Mouse (Mus musculus) midbrain, embryonic 12.5 days (tissue): ENCODE measurements around the gene Vsig1. TPM values are rescaled to one million over a fixed set of nuclear protein-coding genes. Genes with fewer than 3 reads are reported as not detected.

Source experiments
- ATAC-seq: fragments of 200-750 bp; cut with Nextera tagmentation; 2 replicates; pipeline ENCODE4 v1.8.0; 2017; ENCODE audit warnings: low read depth, moderate TSS enrichment, moderate library complexity; ENCODE audit not compliant: low FRiP score
- H3K27ac ChIP-seq: fragments of 300-500 bp; sonication (generic); replicated peaks from 2 replicates; pipeline ENCODE4 v1.5.1; 2016; ENCODE audit warnings: mild to moderate bottlenecking
- H3K27me3 ChIP-seq: fragments of 300-500 bp; sonication (generic); 2 replicates; pipeline ENCODE4 v1.6.1; 2016; ENCODE audit warnings: mild to moderate bottlenecking
- H3K36me3 ChIP-seq: fragments of 300-500 bp; sonication (generic); 2 replicates; pipeline ENCODE4 v1.6.1; 2016
- H3K4me1 ChIP-seq: fragments of 300-500 bp; sonication (generic); 2 replicates; pipeline ENCODE4 v1.6.1; 2016
- H3K4me2 ChIP-seq: fragments of 300-500 bp; sonication (generic); replicated peaks from 2 replicates; pipeline ENCODE4 v1.6.1; 2016; ENCODE audit warnings: mild to moderate bottlenecking, moderate library complexity
- H3K4me3 ChIP-seq: fragments of 300-500 bp; sonication (generic); 2 replicates; pipeline ENCODE4 v1.5.1; 2016; ENCODE audit warnings: mild to moderate bottlenecking
- H3K9ac ChIP-seq: fragments of 300-500 bp; sonication (generic); replicated peaks from 2 replicates; pipeline ENCODE4 v1.6.1; 2016; ENCODE audit warnings: mild to moderate bottlenecking, moderate library complexity
- H3K9me3 ChIP-seq: fragments of 300-500 bp; sonication (generic); 2 replicates; pipeline ENCODE4 v1.6.1; 2016; ENCODE audit warnings: mild to moderate bottlenecking
- WGBS: fragments of 180-500 bp; shearing (Covaris S2); methylation state at CpG from one replicate; pipeline ENCODE4 v1.1.7; 2016; 5-methylcytosine and 5-hydroxymethylcytosine counted together
- polyA plus RNA-seq: library from polyadenylated mRNA; unstranded; fragments of >200 nt; fragmentation: Nextera tagmentation; extraction: Ambion mirVana; gene quantifications from 2 replicates; pipeline ENCODE4 v1.2.1, GENCODE M21; 2016

Gene Vsig1
- polyA plus RNA-seq = not detected in 2 replicates

DNA sequence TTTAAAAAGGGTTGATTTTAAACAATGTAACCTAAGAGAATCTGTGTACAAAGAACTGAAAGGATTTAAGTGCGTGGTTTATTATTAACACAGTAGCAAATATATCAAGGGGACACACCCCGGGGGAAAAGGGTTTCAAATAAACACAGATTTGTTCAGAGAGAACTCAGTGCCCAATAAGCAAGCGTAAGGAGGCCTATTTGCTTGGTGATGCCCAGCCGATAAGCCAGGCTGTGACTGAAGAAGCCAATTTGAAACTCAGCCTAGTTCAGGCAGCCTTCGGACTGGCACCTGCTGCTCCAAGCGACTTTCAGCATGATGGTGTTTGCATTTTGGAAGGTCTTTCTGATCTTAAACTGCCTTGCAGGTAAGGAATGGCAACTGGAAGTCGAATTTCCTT is at the start of gene Vsig1:
Gene Vsig1 (plus strand): TSS at position 249 of the 400 bp plus-strand sequence.
- no peaks in the 10 kb centered on the region for H3K4me1 ChIP-seq
- no peak within 1 kb of the TSS for H3K9ac ChIP-seq
- ATAC-seq = no peak
- H3K4me2 ChIP-seq = no peak within 1 kb of the TSS
- H3K36me3 ChIP-seq = no peaks in the 10 kb centered on the region
- peaks cover 21% of the 10 kb centered on the region; the same call in 1 of the 2 replicates for H3K27me3 ChIP-seq
- H3K9me3 ChIP-seq = no peaks in the 10 kb centered on the region
- H3K4me3 ChIP-seq = no peak within 1 kb of the TSS
- WGBS = 76% methylated on average over 7 of the region's 7 CpGs
- H3K27ac ChIP-seq = no peak within 1 kb of the TSS

DNA sequence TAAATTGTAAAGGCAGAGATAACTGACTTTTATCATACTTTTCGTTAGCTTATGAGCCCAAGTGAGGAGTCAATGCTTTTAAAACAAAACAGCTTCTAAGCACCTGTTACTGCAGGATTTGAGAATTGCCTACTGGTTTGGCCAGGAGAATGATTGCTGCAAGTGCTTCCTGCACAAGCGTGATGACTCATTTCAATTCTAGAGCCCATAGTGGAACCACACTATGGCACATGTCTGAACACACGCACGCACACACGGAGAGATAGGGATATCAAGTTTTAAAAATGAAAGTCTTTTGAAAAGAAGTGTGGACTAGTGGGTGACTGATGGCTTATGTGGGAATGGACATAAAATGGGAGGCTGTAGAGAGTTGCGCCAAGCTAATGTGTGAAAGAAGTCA is 44.6 kb upstream of the Vsig1 start:
- H3K9me3 ChIP-seq = no peaks in the 10 kb centered on the region
- no peak overlapping the region for H3K4me2 ChIP-seq
- no peak overlapping the region for H3K9ac ChIP-seq
- ATAC-seq = no peak
- peaks cover 20% of the 10 kb centered on the region; the same call in 1 of the 2 replicates for H3K27me3 ChIP-seq
- H3K4me1 ChIP-seq = no peaks in the 10 kb centered on the region
- H3K4me3 ChIP-seq = no peak overlapping the region
- H3K27ac ChIP-seq = no peak overlapping the region
- WGBS = 95% methylated on average over 6 of the region's 6 CpGs
- H3K36me3 ChIP-seq = no peaks in the 10 kb centered on the region

DNA sequence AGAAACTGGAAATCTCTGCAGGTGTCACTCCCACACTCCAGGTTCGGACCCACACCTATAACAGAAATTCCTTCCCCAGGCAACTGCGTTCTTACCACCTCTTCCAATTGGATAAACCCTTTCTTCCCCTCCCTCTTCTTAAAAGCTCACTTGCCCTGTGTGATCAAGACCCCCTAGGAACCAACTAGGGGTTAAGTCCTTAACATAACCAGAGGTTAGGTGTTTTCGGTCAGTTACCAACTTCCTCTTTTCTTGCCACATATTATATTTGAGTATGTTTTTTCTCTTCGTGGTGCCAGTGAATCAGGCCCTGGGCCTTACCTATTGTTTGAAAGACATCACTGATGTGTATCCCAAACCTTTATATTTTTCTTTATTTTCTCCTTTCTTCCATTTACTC is 44.0 kb upstream of the Vsig1 start:
- no peak for ATAC-seq
- WGBS = 78% methylated on average over 4 of the region's 4 CpGs

DNA sequence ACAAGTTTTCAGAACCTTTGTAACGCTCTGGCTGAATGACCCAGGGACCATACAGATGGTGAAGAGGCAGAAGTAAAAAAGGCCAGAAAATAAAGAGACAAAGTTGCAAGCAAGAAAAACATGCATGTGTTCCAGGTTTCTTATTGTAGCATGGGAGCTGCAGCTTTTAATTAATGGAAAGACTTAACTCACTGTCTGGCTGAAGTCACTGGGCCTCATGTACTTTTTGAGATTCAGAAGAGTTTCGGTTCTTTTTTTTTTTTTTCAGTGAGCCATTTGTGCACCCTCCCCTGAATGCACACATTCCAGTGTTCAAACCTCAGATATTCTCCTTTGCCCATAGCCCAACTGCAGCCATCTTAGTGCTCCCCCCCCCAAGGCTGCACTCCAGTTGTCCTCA is 20.2 kb upstream of the Vsig1 start:
- no peaks in the 10 kb centered on the region for H3K9me3 ChIP-seq
- H3K4me3 ChIP-seq = no peak overlapping the region
- peaks cover 54% of the 10 kb centered on the region for H3K27me3 ChIP-seq
- 81% methylated on average over 2 of the region's 2 CpGs for WGBS
- no peak overlapping the region for H3K9ac ChIP-seq
- no peak overlapping the region for H3K4me2 ChIP-seq
- no peaks in the 10 kb centered on the region for H3K36me3 ChIP-seq
- no peak overlapping the region for H3K27ac ChIP-seq
- H3K4me1 ChIP-seq = no peaks in the 10 kb centered on the region
- ATAC-seq = no peak

More for the DNA sequence above, 44.0 kb upstream of the Vsig1 start:
- no peaks in the 10 kb centered on the region for H3K9me3 ChIP-seq
- peaks cover 19% of the 10 kb centered on the region for H3K27me3 ChIP-seq
- H3K36me3 ChIP-seq = no peaks in the 10 kb centered on the region
- no peak overlapping the region for H3K4me2 ChIP-seq
- no peaks in the 10 kb centered on the region for H3K4me1 ChIP-seq
- H3K4me3 ChIP-seq = no peak overlapping the region
- H3K9ac ChIP-seq = no peak overlapping the region
- no peak overlapping the region for H3K27ac ChIP-seq

DNA sequence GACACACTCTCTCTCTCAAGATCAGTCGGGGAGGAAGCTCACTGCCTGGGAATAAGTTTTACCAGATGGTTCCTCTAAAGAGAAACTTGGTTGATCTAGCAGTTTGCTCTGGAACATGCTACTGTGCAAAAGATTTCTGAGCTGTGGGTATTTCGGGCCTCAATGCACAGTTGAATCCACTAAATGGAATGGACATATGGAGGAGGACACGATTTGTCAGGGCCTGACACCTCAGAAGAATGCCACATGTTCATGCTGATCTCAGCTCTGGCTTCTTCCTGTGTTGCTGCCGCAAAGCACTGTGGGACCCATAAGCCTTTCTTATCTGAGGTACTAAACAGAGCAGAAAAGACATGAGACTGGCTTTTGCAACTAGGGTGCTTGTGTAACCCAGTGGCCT is 15.6 kb upstream of the Vsig1 start:
- no peak overlapping the region for H3K4me3 ChIP-seq
- no peaks in the 10 kb centered on the region for H3K36me3 ChIP-seq
- H3K27me3 ChIP-seq = peaks cover 32% of the 10 kb centered on the region
- no peak overlapping the region for H3K27ac ChIP-seq
- no peak overlapping the region for H3K9ac ChIP-seq
- no peak for ATAC-seq
- WGBS = 83% methylated on average over 4 of the region's 4 CpGs
- no peak overlapping the region for H3K4me2 ChIP-seq
- no peaks in the 10 kb centered on the region for H3K4me1 ChIP-seq
- H3K9me3 ChIP-seq = no peaks in the 10 kb centered on the region

DNA sequence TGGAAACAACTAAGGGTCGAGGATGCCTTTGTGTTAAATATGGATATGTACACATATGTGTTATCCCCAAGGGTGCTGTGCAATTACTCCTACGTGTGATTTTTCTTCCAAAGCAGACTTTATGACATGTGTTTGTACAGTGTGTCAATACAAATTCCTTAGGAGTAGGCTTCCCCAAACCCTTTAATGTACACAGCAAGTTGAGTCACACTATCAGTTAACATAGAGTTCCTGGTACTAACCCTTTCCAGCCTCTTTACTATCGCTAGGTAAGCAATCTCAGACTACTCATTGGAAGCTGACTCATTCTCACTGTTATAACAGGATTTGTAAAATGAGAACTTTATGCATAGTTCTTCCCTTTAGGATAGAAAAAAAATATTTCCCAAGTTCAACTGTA is 3.9 kb upstream of the Vsig1 start:
- no peaks in the 10 kb centered on the region for H3K4me1 ChIP-seq
- WGBS = 70% methylated on average over 3 of the region's 3 CpGs
- ATAC-seq = no peak
- H3K27ac ChIP-seq = no peak overlapping the region
- peaks cover 20% of the 10 kb centered on the region; the same call in 1 of the 2 replicates for H3K27me3 ChIP-seq
- H3K4me2 ChIP-seq = no peak overlapping the region
- no peaks in the 10 kb centered on the region for H3K9me3 ChIP-seq
- H3K36me3 ChIP-seq = no peaks in the 10 kb centered on the region
- no peak overlapping the region for H3K4me3 ChIP-seq
- no peak overlapping the region for H3K9ac ChIP-seq

DNA sequence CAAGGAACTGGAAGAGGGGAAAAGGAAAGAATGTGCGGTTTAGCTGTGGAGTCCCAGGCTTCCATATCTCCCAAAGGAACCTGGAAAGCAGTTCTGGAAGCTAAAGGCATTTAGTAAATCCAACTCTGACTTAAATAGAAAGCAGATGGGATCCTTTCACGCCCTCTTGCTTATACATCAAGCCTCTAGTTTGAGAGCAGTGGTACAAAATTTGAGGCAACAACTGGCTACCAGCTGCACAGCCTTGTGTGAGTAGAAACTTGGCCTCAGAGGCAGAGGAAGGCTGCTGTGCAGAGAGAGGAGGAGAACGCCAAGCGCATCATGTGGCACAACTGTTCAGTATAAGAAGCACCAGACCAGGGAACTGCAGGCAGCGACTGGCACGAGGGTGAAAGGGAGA is 13.9 kb downstream of the Vsig1 start:
- Histone ChIP-seq H3K4me3 (no peak overlapping the region), H3K36me3 (no peaks in the 10 kb centered on the region), H3K4me2 (no peak overlapping the region), H3K4me1 (no peaks in the 10 kb centered on the region), H3K27ac (no peak overlapping the region), H3K27me3 (peaks cover 65% of the 10 kb centered on the region), H3K9ac (no peak overlapping the region), H3K9me3 (no peaks in the 10 kb centered on the region)
- ATAC-seq = no peak
- 82% methylated on average over 6 of the region's 6 CpGs for WGBS

DNA sequence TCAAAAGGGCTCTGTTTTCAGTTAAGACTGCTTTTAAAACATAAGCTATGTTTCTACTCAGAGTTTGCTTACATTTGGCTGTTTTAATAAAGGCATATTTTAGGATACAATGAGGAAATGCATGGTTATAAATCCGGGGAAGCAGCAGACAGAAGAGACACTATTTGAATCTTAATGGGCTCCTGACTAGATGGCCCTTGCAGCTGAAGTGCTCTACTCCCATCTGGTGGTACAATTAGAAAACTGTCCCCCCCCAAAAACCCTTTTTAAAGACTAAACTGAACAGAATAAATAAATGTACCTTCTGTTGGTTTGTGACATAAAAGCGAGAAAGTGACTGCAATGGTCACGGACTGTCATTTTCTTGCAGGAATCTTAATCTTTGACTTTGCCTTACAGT is 24.7 kb downstream of the Vsig1 start:
- 74% methylated on average over 3 of the region's 3 CpGs for WGBS
- Histone ChIP-seq H3K27me3 (peaks cover 44% of the 10 kb centered on the region), H3K36me3 (no peaks in the 10 kb centered on the region), H3K27ac (no peak overlapping the region), H3K4me2 (no peak overlapping the region), H3K4me1 (no peaks in the 10 kb centered on the region), H3K4me3 (no peak overlapping the region), H3K9me3 (no peaks in the 10 kb centered on the region), H3K9ac (no peak overlapping the region)
- ATAC-seq = no peak

DNA sequence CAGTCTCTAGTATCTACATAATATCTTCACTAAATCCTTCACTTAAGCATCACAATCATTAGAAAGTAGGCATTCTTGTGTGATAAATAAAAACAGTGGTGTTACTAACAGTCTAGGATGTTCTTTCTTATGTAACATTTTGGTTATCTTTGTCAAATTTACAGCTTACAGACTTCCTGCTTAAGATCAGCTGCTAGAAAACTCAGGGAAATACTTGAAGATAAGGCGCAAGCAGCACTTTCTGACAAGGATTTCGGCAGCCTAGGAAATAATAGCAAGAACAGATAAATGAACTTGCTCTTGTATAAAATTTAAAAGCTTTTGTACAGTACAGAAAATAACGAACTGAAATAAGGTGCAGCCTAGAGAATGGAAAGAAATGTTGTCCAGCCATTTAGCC is 25.9 kb downstream of the Vsig1 start:
- 83% methylated on average over 3 of the region's 3 CpGs for WGBS
- Histone ChIP-seq H3K36me3 (no peaks in the 10 kb centered on the region), H3K27me3 (peaks cover 48% of the 10 kb centered on the region), H3K27ac (no peak overlapping the region), H3K4me1 (no peaks in the 10 kb centered on the region), H3K4me2 (no peak overlapping the region), H3K9ac (no peak overlapping the region), H3K4me3 (no peak overlapping the region), H3K9me3 (no peaks in the 10 kb centered on the region)
- no peak for ATAC-seq

DNA sequence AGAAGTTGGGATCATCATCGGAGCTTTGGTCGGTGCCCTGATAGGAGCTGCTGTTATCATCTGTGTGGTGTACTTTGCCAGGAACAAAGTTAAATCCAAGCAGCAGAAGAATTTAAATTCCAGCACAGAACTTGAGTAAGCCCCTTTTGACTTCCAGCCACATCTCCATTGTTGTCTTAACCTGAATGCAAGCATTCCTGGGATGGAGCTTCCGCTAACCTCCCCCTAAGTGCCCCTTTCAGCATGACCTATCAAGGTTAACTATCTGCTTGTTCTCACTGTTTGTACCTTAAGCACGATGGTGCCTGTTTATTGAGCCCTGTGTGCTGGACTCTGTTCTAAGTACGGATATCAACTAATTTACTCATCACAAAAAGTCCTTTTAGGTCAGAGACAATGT is 28.9 kb downstream of the Vsig1 start:
- H3K36me3 ChIP-seq = no peaks in the 10 kb centered on the region
- H3K9ac ChIP-seq = no peak overlapping the region
- no peak overlapping the region for H3K27ac ChIP-seq
- 74% methylated on average over 5 of the region's 5 CpGs for WGBS
- ATAC-seq = no peak
- no peak overlapping the region for H3K4me3 ChIP-seq
- peaks cover 47% of the 10 kb centered on the region for H3K27me3 ChIP-seq
- H3K9me3 ChIP-seq = no peaks in the 10 kb centered on the region
- no peaks in the 10 kb centered on the region for H3K4me1 ChIP-seq
- no peak overlapping the region for H3K4me2 ChIP-seq

DNA sequence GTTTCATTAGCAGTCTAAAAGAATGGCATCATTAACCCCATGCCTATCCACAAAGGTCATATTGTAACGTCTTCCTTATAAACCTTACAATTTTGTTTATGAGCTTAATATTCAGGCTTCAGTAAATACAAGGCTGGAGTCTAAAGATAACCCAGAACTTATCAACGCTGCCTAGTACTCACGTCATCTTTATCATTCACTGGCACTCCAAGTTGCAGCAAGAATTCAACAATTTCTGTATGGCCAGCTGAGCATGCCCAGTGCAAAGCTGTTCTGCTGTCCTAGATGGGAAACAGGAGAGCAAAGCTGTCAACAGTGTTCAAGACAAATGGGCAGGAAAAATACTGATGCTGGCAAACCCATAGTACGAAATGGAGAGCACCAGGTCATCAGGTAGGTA is 46.2 kb downstream of the Vsig1 start:
- ATAC-seq = no peak
- 83% methylated on average over 4 of the region's 4 CpGs for WGBS
- Histone ChIP-seq H3K4me3 (no peak overlapping the region), H3K9ac (no peak overlapping the region), H3K4me1 (no peaks in the 10 kb centered on the region), H3K27ac (no peak overlapping the region), H3K9me3 (no peaks in the 10 kb centered on the region), H3K36me3 (no peaks in the 10 kb centered on the region), H3K4me2 (no peak overlapping the region), H3K27me3 (peaks cover 44% of the 10 kb centered on the region)

DNA sequence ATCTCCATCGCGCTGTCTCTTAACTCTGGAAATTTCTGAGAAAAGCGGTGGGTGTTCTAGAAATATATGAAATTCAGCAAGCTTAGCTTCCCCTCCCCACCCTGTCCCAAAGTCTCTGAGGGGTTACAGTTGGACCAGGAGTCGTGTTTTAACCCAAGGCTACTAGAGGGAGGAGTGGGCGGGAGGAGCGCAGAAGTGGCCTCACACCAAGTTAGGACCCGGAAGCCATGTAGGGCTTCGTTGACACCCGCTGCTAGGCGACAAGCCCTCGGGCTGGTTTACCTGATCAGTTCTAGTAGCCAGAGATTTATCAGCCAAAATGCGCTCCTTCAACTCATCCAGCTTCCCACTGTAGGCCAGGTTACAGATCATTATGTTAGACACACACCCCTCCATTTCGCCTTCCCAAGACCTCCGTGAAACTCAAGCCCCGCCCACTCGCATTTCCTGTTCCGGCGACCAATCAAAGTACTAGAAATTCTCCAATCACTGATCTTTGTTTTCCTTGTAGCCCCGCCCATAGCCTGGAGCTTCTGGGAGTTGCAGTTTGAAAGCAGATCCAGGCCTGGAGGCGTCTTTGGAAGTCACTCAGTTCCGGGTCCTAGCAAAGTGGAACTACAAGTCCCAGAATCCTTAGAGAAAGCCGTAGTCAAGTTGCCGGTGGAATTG is 49.0 kb downstream of the Vsig1 start, which contains the start of the genes Psmd10 and Atg4a:
Gene Psmd10 (minus strand): TSS at position 457 of the 669 bp plus-strand sequence.
Gene Atg4a (plus strand): TSS at position 636 of the 669 bp plus-strand sequence.
- H3K9me3 ChIP-seq = no peaks in the 10 kb centered on the region
- H3K4me1 ChIP-seq = no peaks in the 10 kb centered on the region
- peak; percentile 98 for ATAC-seq
- WGBS = 23% methylated on average over 23 of the region's 23 CpGs
- H3K27me3 ChIP-seq = peaks cover 35% of the 10 kb centered on the region
- H3K27ac ChIP-seq = no peak within 1 kb of the TSS
- peak within 1 kb of the TSS; percentile 57 for H3K4me2 ChIP-seq
- H3K4me3 ChIP-seq = peak within 1 kb of the TSS; percentile 51
- H3K36me3 ChIP-seq = no peaks in the 10 kb centered on the region
- peak within 1 kb of the TSS; percentile 37 for H3K9ac ChIP-seq

DNA sequence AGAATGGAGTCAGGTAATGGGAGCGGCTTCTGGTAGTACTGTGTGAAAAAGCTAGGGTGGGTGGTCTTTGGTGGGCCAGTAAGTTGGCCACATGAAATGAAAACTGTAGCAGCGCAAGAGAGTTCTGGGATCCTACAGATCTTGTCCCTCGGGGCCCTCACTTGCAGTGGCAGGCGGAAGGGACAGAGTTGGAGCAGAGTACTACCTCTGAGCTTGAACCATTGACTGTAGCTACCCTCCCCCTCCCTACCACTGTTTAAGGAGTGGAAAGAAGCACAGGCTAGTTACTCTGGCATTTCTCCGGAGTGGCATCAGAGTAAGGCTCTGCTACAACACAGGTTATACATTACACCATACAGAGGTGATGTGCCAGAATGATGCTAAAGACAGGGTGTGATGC is 49.6 kb downstream of the Vsig1 start:
- Histone ChIP-seq H3K9me3 (no peaks in the 10 kb centered on the region), H3K36me3 (no peaks in the 10 kb centered on the region), H3K4me2 (peak overlapping the region; percentile 51), H3K27me3 (peaks cover 35% of the 10 kb centered on the region), H3K4me1 (no peaks in the 10 kb centered on the region), H3K27ac (no peak overlapping the region), H3K9ac (peak overlapping the region; percentile 34; the same call in 1 of the 2 replicates), H3K4me3 (peak overlapping the region; percentile 51)
- WGBS = 23% methylated on average over 5 of the region's 5 CpGs
- no peak; the same call in 1 of the 2 replicates for ATAC-seq
